Comparison of ENCODE assay signal across 15 mouse cellular contexts in genomic region chr4:139540784-139541183, GRCm38 (mm10).
"Had no signal": no experiment of that assay in that cellular context is flagged by ENCODE, and none has a peak within 500 bp of the region (broad histone marks: within the 10 kb centered on the region; RNA-seq: fewer than 3 reads in every experiment).

No protein-coding gene starts in this region.

- H3K4me3 ChIP-seq: neural tube, embryonic 15.5 days; stomach, embryonic 15.5 days had no signal

- H3K27me3 ChIP-seq: neural tube, embryonic 15.5 days; stomach, embryonic 15.5 days had no signal

- H3K9ac ChIP-seq: neural tube, embryonic 15.5 days; stomach, embryonic 15.5 days had no signal

- H3K27ac ChIP-seq: neural tube, embryonic 15.5 days; stomach, embryonic 15.5 days; stomach, postnatal 0 days had no signal

- H3K36me3 ChIP-seq: neural tube, embryonic 15.5 days; stomach, embryonic 15.5 days had no signal

- H3K4me2 ChIP-seq: neural tube, embryonic 15.5 days; stomach, embryonic 15.5 days had no signal

- H3K9me3 ChIP-seq: neural tube, embryonic 15.5 days; stomach, embryonic 15.5 days had no signal

- DNase-seq: retina, postnatal 1 day; right cerebral cortex, adult 18-20 months; right cerebral cortex, postnatal 14 days; right cerebral cortex, postnatal 25 days; right cerebral cortex, postnatal 4 days; spleen, adult 18-20 months; thymus, adult 18-20 months; thymus, adult 2 months; thymus, postnatal 14 days; thymus, postnatal 25 days; thymus, postnatal 36 days; thymus, postnatal 4 days had no signal
